Mouse (Mus musculus): ENCODE measurements around the gene Casc4. TPM values are rescaled to one million over a fixed set of nuclear protein-coding genes. Genes with fewer than 3 reads are reported as not detected.

Gene Casc4
- total RNA-seq, 1 experiment, result 95.8 TPM

DNA sequence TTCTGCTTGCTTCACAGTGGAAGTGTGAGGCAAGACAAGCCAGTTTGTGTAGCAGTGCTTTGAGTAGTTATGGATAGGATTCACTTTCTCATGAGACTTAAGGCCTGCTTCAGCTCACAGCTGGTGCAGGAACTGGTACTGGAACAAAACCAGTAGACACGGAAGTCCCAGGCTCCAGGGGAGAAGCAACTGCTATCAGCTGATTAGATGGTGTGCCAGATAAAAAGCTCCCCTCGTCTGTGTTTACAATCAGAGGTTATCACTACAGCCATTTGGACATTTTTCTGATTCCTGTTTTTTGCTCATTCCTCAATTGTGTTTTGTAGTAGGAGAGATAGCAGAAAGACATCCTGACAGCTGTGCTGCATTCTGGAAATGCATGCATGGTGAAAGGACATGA lies 14.7 kb upstream of the Casc4 start:
- DNase-seq (ENCODE audit: low read depth, low spot score), result no peak
- Histone ChIP-seq H3K4me1 (ENCODE audit: control insufficient read depth in 2 of 2, insufficient read depth in 2 of 2, low read length in 2 of 2, poor library complexity in 1 of 2) (no peaks in the 10 kb centered on the region), H3K36me3 (ENCODE audit: control insufficient read depth, insufficient read depth, low read length, poor library complexity, severe bottlenecking) (no peaks in the 10 kb centered on the region), H3K4me3 (ENCODE audit: insufficient read depth in 1 of 2, low read depth in 1 of 2, low read length in 2 of 2, poor library complexity in 1 of 2, severe bottlenecking in 1 of 2) (no peak overlapping the region), H3K9ac (ENCODE audit: insufficient read depth, low read depth, low read length, poor library complexity, severe bottlenecking) (no peak overlapping the region), H3K9me3 (ENCODE audit: control insufficient read depth, insufficient read depth, low read depth, low read length) (no peaks in the 10 kb centered on the region), H3K27ac (ENCODE audit: insufficient read depth, low read depth, low read length, poor library complexity, severe bottlenecking) (no peak overlapping the region)
- in situ Hi-C loops (cut with MboI; ENCODE audit: low sequenced_read_pairs in 2 of 2, unreplicated experiment in 2 of 2), result no loop called here
- no peak for TF ChIP-seq ZC3H11A (IDR thresholded peaks at IDR 0.05; ENCODE audit: borderline replicate concordance, low read depth, low read length)
- no peak for TF ChIP-seq CHD2 (IDR thresholded peaks at IDR 0.05; ENCODE audit: low read depth, low read length)
- TF ChIP-seq ZNF384 (IDR thresholded peaks at IDR 0.05; ENCODE audit: low read depth, low read length), result no peak

DNA sequence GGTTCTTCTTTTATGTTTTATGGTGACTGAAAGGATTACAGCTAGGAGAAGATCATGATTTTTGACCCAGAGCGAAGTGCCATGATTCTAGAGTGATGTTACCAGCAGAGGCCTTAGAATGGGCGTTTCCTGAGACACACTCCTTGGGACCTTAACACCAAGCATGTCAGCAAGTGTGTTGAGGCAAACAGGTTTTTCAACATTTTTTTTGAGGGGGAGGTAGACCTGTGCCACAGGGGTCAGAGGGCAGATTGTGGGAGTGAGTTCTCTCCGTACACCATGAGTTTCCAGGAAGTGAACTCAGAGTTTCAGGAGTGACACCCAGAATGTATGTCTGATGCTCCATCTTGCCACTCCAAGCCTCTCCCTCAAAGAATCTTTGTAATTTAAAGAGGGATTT lies 12.8 kb upstream of the Casc4 start:
- H3K27ac ChIP-seq (ENCODE audit: insufficient read depth, low read depth, low read length, poor library complexity, severe bottlenecking), result no peak overlapping the region
- no peaks in the 10 kb centered on the region for H3K36me3 ChIP-seq (ENCODE audit: control insufficient read depth, insufficient read depth, low read length, poor library complexity, severe bottlenecking)
- H3K4me3 ChIP-seq (ENCODE audit: insufficient read depth in 1 of 2, low read depth in 1 of 2, low read length in 2 of 2, poor library complexity in 1 of 2, severe bottlenecking in 1 of 2), result no peak overlapping the region
- H3K4me1 ChIP-seq (ENCODE audit: control insufficient read depth in 2 of 2, insufficient read depth in 2 of 2, low read length in 2 of 2, poor library complexity in 1 of 2), result no peaks in the 10 kb centered on the region
- TF ChIP-seq CHD2 (IDR thresholded peaks at IDR 0.05; ENCODE audit: low read depth, low read length) (no peak), ZNF384 (IDR thresholded peaks at IDR 0.05; ENCODE audit: low read depth, low read length) (no peak), HCFC1 (IDR thresholded peaks at IDR 0.05; ENCODE audit: borderline replicate concordance, insufficient read depth, low read length) (no peak), ZC3H11A (IDR thresholded peaks at IDR 0.05; ENCODE audit: borderline replicate concordance, low read depth, low read length) (no peak), MAFK (IDR thresholded peaks at IDR 0.05; ENCODE audit: insufficient read depth, low read depth, low read length) (no peak)
- no peak for DNase-seq (ENCODE audit: low read depth, low spot score)
- in situ Hi-C loops (cut with MboI; ENCODE audit: low sequenced_read_pairs in 2 of 2, unreplicated experiment in 2 of 2), result no loop called here
- H3K9ac ChIP-seq (ENCODE audit: insufficient read depth, low read depth, low read length, poor library complexity, severe bottlenecking), result no peak overlapping the region
- H3K9me3 ChIP-seq (ENCODE audit: control insufficient read depth, insufficient read depth, low read depth, low read length), result no peaks in the 10 kb centered on the region

DNA sequence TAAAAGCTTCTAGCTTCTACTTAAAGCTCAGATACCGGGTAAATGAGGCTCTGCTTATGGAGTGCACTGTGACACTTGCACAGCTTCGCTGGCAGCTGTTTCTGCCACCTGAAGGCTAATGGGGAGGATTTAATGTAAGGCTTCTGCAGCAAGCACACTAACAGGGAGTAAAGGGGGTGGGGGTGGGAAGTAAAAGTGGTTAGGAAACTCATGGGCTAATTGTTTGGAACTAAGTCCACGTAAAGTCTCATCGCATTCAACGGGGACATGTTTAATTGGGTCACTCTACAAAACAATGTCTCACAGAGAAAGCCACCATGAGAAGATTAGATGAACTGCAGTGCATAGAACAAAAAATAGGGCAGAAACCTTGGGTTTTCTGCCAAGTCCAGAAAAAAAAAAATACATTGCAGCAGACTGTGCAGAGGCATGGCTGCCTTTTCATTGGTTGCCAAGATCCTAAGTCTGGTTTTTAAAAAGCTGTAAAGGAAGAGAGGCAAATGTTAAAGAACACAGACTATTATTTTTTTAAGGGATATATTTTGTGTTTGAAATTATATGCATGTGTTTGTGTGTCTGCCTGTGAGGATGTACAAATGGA lies 7.3 kb upstream of the Casc4 start:
- Histone ChIP-seq H3K27ac (ENCODE audit: insufficient read depth, low read depth, low read length, poor library complexity, severe bottlenecking) (no peak overlapping the region), H3K4me1 (ENCODE audit: control insufficient read depth in 2 of 2, insufficient read depth in 2 of 2, low read length in 2 of 2, poor library complexity in 1 of 2) (no peaks in the 10 kb centered on the region), H3K36me3 (ENCODE audit: control insufficient read depth, insufficient read depth, low read length, poor library complexity, severe bottlenecking) (no peaks in the 10 kb centered on the region), H3K9me3 (ENCODE audit: control insufficient read depth, insufficient read depth, low read depth, low read length) (no peaks in the 10 kb centered on the region), H3K9ac (ENCODE audit: insufficient read depth, low read depth, low read length, poor library complexity, severe bottlenecking) (no peak overlapping the region), H3K4me3 (ENCODE audit: insufficient read depth in 1 of 2, low read depth in 1 of 2, low read length in 2 of 2, poor library complexity in 1 of 2, severe bottlenecking in 1 of 2) (no peak overlapping the region)
- TF ChIP-seq HCFC1 (IDR thresholded peaks at IDR 0.05; ENCODE audit: borderline replicate concordance, insufficient read depth, low read length), result no peak
- TF ChIP-seq MAFK (IDR thresholded peaks at IDR 0.05; ENCODE audit: insufficient read depth, low read depth, low read length), result no peak
- no peak for TF ChIP-seq ZNF384 (IDR thresholded peaks at IDR 0.05; ENCODE audit: low read depth, low read length)
- TF ChIP-seq CHD2 (IDR thresholded peaks at IDR 0.05; ENCODE audit: low read depth, low read length), result no peak
- no peak for DNase-seq (ENCODE audit: low read depth, low spot score)
- in situ Hi-C loops (cut with MboI; ENCODE audit: low sequenced_read_pairs in 2 of 2, unreplicated experiment in 2 of 2), result no loop called here

DNA sequence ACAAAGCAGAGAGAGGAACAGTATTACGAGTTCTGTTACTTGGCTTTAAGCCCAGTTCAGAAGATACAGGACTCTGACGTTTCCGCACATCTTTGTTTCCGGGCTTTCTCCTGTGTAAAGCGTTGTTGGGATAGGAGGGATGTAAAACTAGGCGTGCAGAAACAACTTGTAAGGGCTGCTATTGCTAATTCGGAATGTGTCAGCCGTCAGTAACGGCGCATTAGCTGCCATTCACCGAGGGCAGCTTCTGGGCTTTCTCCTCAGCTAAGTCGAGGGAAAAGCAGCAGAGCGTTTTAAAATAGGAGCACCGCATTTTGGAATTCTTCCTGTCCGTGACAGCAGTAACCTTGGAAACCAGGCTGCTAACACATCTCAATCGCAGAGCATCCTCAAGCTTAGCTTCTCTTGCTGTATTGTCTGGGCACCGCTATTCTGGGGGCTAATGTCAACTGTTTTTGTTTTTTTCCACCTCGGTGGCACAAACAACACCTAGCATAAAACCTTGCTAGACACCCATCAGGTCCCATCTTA lies 634 bp upstream of the Casc4 start:
- TF ChIP-seq HCFC1 (IDR thresholded peaks at IDR 0.05; ENCODE audit: borderline replicate concordance, insufficient read depth, low read length), result no peak
- TF ChIP-seq CHD2 (IDR thresholded peaks at IDR 0.05; ENCODE audit: low read depth, low read length), result no peak
- TF ChIP-seq MAFK (IDR thresholded peaks at IDR 0.05; ENCODE audit: insufficient read depth, low read depth, low read length), result no peak
- no peak for TF ChIP-seq ZC3H11A (IDR thresholded peaks at IDR 0.05; ENCODE audit: borderline replicate concordance, low read depth, low read length)
- TF ChIP-seq ZNF384 (IDR thresholded peaks at IDR 0.05; ENCODE audit: low read depth, low read length), result no peak
- Histone ChIP-seq H3K27ac (ENCODE audit: insufficient read depth, low read depth, low read length, poor library complexity, severe bottlenecking) (no peak overlapping the region), H3K9ac (ENCODE audit: insufficient read depth, low read depth, low read length, poor library complexity, severe bottlenecking) (peak overlapping the region; percentile 94), H3K4me1 (ENCODE audit: control insufficient read depth in 2 of 2, insufficient read depth in 2 of 2, low read length in 2 of 2, poor library complexity in 1 of 2) (no peaks in the 10 kb centered on the region), H3K4me3 (ENCODE audit: insufficient read depth in 1 of 2, low read depth in 1 of 2, low read length in 2 of 2, poor library complexity in 1 of 2, severe bottlenecking in 1 of 2) (peak overlapping the region; percentile 71 to 95), H3K9me3 (ENCODE audit: control insufficient read depth, insufficient read depth, low read depth, low read length) (no peaks in the 10 kb centered on the region), H3K36me3 (ENCODE audit: control insufficient read depth, insufficient read depth, low read length, poor library complexity, severe bottlenecking) (no peaks in the 10 kb centered on the region)
- DNase-seq (ENCODE audit: low read depth, low spot score), result peak; percentile 8
- in situ Hi-C loops (cut with MboI; ENCODE audit: low sequenced_read_pairs in 2 of 2, unreplicated experiment in 2 of 2), result no loop called here

Data from ES-E14 (cell line).